Mouse (Mus musculus): ENCODE data around the gene Evi2b. TPM values are rescaled to one million over a fixed set of nuclear protein-coding genes. Genes with fewer than 3 reads are reported as not detected.

Gene Evi2b
- polyA plus RNA-seq (2015; fragmentation: Nextera tagmentation; extraction: Ambion mirVana) = 4.6 and 8.5 TPM in 2 replicates

DNA sequence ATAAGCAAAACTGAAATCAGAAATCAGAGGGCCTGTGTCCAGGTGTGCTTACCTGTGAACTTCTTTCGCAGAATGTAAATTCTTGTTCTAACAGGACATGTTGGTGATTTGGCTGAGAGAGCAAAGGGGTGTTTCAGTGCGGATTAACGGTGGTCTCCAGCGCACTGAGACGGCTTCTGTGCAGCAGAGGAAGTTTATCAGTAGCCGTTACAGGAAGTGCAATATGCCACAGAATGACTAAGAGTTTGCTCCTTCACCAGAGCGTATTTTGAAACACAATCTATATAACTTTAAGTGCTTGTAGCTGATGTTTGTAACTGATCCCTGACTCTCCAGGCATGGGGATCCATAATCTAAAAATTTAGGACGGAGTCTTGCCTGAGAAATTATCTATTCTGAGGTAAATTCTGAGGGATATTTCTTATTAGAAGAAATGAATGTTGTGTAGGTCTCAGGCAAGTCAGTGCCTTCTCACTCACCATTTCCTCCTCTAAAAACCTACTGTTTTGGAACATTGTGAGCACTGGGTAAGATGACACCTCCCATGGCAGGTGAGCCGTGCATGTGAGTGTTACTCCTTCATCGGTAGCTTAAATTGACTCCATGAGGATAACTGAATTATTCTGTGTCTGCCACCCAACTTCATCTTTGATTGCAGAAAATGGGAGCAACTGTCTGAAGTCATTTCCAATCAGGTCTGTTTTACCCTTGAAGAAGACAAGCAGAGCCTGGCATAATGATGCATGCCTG lies at the start of gene Evi2b:
Gene Evi2b, minus strand, starts transcription at position 203 of the 750 bp plus-strand sequence.
- H3K9me3 ChIP-seq (replicated peaks; ENCODE audit: control insufficient read depth, low read length) = no peaks in the 10 kb centered on the region
- no peaks in the 10 kb centered on the region for H3K36me3 ChIP-seq (ENCODE audit: control insufficient read depth, insufficient read depth)
- no peak within 1 kb of the TSS for H3K9ac ChIP-seq (ENCODE audit: low read depth, low read length)
- peak within 1 kb of the TSS; percentile 31 for H3K4me3 ChIP-seq (ENCODE audit: low read depth, low read length)
- WGBS (ENCODE audit: insufficient replicate concordance) = 15% methylated on average over 10 of the region's 10 CpGs
- peaks cover 14% of the 10 kb centered on the region for H3K4me1 ChIP-seq (ENCODE audit: control insufficient read depth, low read depth, low read length)
- no peak for ATAC-seq (ENCODE audit: low read depth)
- no peaks in the 10 kb centered on the region for H3K27me3 ChIP-seq (ENCODE audit: control insufficient read depth, insufficient read depth, low read depth, low read length)
- H3K27ac ChIP-seq (ENCODE audit: low read length) = peak within 1 kb of the TSS; percentile 49
- peak within 1 kb of the TSS; percentile 31; the same call in 1 of the 2 replicates for H3K4me2 ChIP-seq (ENCODE audit: low read depth, low read length)

DNA sequence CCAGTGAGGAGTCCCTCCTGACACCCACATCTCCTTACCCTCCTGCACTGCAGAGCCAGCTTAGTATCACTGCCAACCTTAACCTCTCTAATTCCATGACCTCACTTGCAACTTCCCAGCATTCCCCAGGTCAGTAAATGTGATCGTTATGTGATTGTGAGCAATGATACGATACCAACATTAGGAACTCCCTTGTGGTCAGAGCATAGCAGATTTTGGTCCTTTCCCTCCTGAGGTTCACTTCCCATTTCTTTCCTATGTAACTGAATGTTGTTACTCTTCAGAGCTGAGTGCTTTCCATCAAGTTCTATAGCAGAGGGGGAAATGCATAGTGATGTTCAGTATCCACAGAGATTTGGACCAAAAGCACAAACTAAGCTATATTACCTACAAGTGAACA lies 46.8 kb upstream of the Evi2b start:
- 67% methylated on average over 2 of the region's 2 CpGs for WGBS (ENCODE audit: insufficient replicate concordance)
- no peaks in the 10 kb centered on the region for H3K9me3 ChIP-seq (replicated peaks; ENCODE audit: control insufficient read depth, low read length)
- no peaks in the 10 kb centered on the region for H3K27me3 ChIP-seq (ENCODE audit: control insufficient read depth, insufficient read depth, low read depth, low read length)
- H3K4me1 ChIP-seq (ENCODE audit: control insufficient read depth, low read depth, low read length) = no peaks in the 10 kb centered on the region
- no peak overlapping the region for H3K4me3 ChIP-seq (ENCODE audit: low read depth, low read length)
- H3K36me3 ChIP-seq (ENCODE audit: control insufficient read depth, insufficient read depth) = peaks cover 11% of the 10 kb centered on the region
- no peak overlapping the region for H3K4me2 ChIP-seq (ENCODE audit: low read depth, low read length)
- no peak overlapping the region for H3K27ac ChIP-seq (ENCODE audit: low read length)
- H3K9ac ChIP-seq (ENCODE audit: low read depth, low read length) = no peak overlapping the region
- no peak for ATAC-seq (ENCODE audit: low read depth)

DNA sequence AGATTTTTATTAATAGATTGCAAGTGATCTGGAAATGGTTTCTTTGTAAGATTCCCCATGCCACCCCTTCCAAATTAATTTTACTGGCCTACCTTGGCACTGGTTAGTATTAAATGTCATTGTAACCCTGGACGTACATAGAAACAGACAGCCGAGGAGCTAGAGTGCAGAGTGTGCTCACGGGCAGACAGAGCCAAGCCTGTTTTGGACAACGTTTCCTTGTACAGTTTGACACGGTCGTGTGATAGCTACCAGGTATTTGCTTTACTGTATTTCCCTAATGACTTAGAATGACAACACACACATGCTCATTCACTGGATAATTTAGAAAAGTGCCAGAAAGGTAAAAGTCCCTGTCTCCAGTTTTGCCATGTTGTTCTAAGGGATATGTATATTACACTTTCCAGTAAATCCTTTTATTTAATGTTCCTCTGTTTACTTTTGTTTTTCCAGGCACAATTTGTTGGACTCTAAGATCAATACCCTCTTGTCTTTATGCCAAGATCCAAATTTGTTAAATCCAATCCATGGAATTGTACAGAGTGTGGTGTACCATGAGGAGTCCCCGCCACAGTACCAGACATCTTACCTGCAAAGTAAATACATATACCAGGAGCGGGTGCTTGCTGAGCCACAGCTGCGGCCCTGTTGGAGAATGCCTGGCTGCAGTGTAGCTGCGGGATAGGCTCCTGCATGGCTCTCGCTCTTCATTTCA lies 44.8 kb upstream of the Evi2b start:
- H3K36me3 ChIP-seq (ENCODE audit: control insufficient read depth, insufficient read depth) = peaks cover 12% of the 10 kb centered on the region
- ATAC-seq (ENCODE audit: low read depth) = peak; percentile 58
- no peaks in the 10 kb centered on the region for H3K27me3 ChIP-seq (ENCODE audit: control insufficient read depth, insufficient read depth, low read depth, low read length)

DNA sequence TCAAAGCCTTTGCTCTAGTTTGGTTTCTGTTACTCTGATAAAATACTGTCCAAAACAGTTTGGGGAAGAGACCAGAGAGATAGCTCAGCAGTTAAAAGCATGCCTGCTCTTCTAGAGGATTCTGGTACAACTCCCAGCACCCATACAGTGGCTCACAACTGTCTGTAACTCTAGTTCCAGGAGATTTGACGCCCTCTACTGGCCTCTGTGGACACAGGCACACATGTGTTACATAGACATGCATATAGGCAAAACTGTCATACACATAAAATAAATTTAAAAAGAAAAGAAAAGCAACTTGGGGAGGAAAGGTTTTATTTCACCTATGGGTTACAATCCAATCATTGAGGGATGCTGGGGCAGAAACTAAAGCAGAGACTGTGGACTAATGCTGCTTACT lies 43.4 kb upstream of the Evi2b start:
- WGBS (ENCODE audit: insufficient replicate concordance) = 47% methylated on average over 1 of the region's 1 CpGs
- peaks cover 12% of the 10 kb centered on the region for H3K36me3 ChIP-seq (ENCODE audit: control insufficient read depth, insufficient read depth)

More for the DNA sequence above, 44.8 kb upstream of the Evi2b start:
- Histone ChIP-seq H3K9ac (ENCODE audit: low read depth, low read length) (no peak overlapping the region), H3K27ac (ENCODE audit: low read length) (no peak overlapping the region), H3K9me3 (replicated peaks; ENCODE audit: control insufficient read depth, low read length) (no peaks in the 10 kb centered on the region), H3K4me1 (ENCODE audit: control insufficient read depth, low read depth, low read length) (no peaks in the 10 kb centered on the region), H3K4me2 (ENCODE audit: low read depth, low read length) (no peak overlapping the region), H3K4me3 (ENCODE audit: low read depth, low read length) (no peak overlapping the region)
- 72% methylated on average over 11 of the region's 11 CpGs for WGBS (ENCODE audit: insufficient replicate concordance)

DNA sequence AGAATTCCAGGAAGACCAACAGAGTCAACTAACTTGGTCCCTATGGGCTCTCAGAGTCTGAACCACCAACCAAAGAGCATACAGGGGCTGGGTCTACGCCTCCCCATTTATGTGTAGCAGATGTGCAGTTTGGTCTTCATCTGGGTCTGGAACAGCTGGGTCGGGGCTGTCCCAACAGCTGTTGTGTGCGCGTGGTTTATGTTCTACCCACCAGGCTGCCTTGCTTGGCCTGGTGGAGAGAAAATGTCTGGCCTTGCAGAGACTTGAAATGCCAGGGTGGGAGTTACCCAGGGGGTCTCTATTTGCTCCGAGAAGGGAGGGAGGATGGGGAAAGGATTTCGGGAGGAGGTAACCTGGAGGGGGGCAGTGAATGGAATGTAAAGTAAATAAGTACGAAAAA lies 39.9 kb upstream of the Evi2b start:
- Histone ChIP-seq H3K4me3 (ENCODE audit: low read depth, low read length) (no peak overlapping the region), H3K4me1 (ENCODE audit: control insufficient read depth, low read depth, low read length) (no peaks in the 10 kb centered on the region), H3K27ac (ENCODE audit: low read length) (no peak overlapping the region), H3K36me3 (ENCODE audit: control insufficient read depth, insufficient read depth) (peaks cover 12% of the 10 kb centered on the region), H3K27me3 (ENCODE audit: control insufficient read depth, insufficient read depth, low read depth, low read length) (no peaks in the 10 kb centered on the region), H3K9me3 (replicated peaks; ENCODE audit: control insufficient read depth, low read length) (no peaks in the 10 kb centered on the region), H3K4me2 (ENCODE audit: low read depth, low read length) (no peak overlapping the region), H3K9ac (ENCODE audit: low read depth, low read length) (no peak overlapping the region)
- WGBS (ENCODE audit: insufficient replicate concordance) = 70% methylated on average over 7 of the region's 7 CpGs
- no peak for ATAC-seq (ENCODE audit: low read depth)

More for the DNA sequence above, 43.4 kb upstream of the Evi2b start:
- ATAC-seq (ENCODE audit: low read depth) = no peak
- Histone ChIP-seq H3K27me3 (ENCODE audit: control insufficient read depth, insufficient read depth, low read depth, low read length) (no peaks in the 10 kb centered on the region), H3K4me1 (ENCODE audit: control insufficient read depth, low read depth, low read length) (no peaks in the 10 kb centered on the region), H3K9me3 (replicated peaks; ENCODE audit: control insufficient read depth, low read length) (no peaks in the 10 kb centered on the region), H3K4me2 (ENCODE audit: low read depth, low read length) (no peak overlapping the region), H3K4me3 (ENCODE audit: low read depth, low read length) (no peak overlapping the region), H3K27ac (ENCODE audit: low read length) (no peak overlapping the region), H3K9ac (ENCODE audit: low read depth, low read length) (no peak overlapping the region)

DNA sequence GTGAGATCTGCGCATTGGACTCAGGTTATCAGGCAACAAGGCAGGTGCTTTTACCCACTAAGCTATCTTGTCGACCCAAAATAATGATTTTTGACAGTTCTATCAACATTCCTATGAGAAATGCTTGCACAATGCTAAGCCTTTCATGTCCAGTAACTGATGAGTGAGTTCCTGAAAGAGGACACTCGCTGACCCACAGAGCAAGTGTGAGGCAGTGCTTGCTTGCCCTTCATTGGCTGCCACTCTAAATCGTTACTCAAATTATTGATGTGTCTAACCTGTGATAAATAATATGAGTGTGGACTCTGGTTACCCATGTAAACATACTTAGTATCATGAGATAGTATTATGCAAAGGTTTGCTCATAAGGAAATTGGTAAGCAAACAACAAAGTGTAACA lies 37.0 kb upstream of the Evi2b start:
- 70% methylated on average over 4 of the region's 4 CpGs for WGBS (ENCODE audit: insufficient replicate concordance)
- no peaks in the 10 kb centered on the region for H3K4me1 ChIP-seq (ENCODE audit: control insufficient read depth, low read depth, low read length)
- no peak overlapping the region for H3K27ac ChIP-seq (ENCODE audit: low read length)
- no peak overlapping the region for H3K4me3 ChIP-seq (ENCODE audit: low read depth, low read length)
- no peaks in the 10 kb centered on the region for H3K27me3 ChIP-seq (ENCODE audit: control insufficient read depth, insufficient read depth, low read depth, low read length)
- H3K36me3 ChIP-seq (ENCODE audit: control insufficient read depth, insufficient read depth) = peaks cover 3% of the 10 kb centered on the region
- no peak for ATAC-seq (ENCODE audit: low read depth)
- no peak overlapping the region for H3K9ac ChIP-seq (ENCODE audit: low read depth, low read length)
- H3K4me2 ChIP-seq (ENCODE audit: low read depth, low read length) = no peak overlapping the region
- no peaks in the 10 kb centered on the region for H3K9me3 ChIP-seq (replicated peaks; ENCODE audit: control insufficient read depth, low read length)

DNA sequence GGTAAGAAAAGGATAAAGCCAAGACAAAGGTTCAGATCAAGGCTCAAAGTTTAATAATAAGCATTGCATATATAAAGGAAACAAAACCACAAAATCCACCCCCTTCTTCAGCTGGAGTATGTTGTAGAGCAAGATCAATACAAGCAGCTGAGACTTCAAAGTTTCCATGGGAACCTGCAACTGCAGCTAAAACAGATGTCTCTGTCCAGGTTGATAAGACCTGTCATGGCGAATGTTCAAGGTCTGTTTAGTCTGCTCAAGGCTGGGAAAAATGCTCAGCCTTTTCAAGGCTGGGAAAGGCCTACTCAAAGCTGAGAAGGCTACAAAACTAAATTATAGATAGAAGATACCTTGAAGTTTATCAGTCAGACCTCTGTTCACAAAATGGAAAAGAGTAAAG lies 29.1 kb upstream of the Evi2b start:
- Histone ChIP-seq H3K9ac (ENCODE audit: low read depth, low read length) (no peak overlapping the region), H3K4me1 (ENCODE audit: control insufficient read depth, low read depth, low read length) (peaks cover 2% of the 10 kb centered on the region), H3K27me3 (ENCODE audit: control insufficient read depth, insufficient read depth, low read depth, low read length) (no peaks in the 10 kb centered on the region), H3K27ac (ENCODE audit: low read length) (no peak overlapping the region), H3K9me3 (replicated peaks; ENCODE audit: control insufficient read depth, low read length) (no peaks in the 10 kb centered on the region), H3K36me3 (ENCODE audit: control insufficient read depth, insufficient read depth) (peaks cover 7% of the 10 kb centered on the region), H3K4me3 (ENCODE audit: low read depth, low read length) (no peak overlapping the region), H3K4me2 (ENCODE audit: low read depth, low read length) (no peak overlapping the region)
- ATAC-seq (ENCODE audit: low read depth) = no peak
- 13% methylated on average over 1 of the region's 1 CpGs for WGBS (ENCODE audit: insufficient replicate concordance)

DNA sequence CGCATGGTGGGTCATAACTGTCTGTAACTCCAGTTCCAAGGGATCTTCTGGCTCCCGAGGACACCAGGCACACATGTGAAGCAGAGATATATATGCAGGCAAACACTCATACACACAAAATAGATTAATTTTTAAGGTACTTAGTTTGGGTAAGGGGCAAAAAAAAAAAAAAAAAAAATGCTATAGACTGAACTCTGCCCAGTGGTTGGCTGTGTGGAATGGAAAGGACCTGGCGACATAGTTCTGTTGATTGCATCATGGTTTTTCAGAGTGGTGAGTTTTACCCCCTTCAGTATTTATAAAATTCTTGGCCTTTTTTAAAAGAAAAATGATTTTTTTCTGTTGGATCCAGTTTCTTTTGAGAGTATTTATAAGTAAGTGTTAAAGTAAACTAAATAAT lies 12.7 kb upstream of the Evi2b start:
- Histone ChIP-seq H3K4me1 (ENCODE audit: control insufficient read depth, low read depth, low read length) (peaks cover 2% of the 10 kb centered on the region; the same call in 1 of the 2 replicates), H3K9ac (ENCODE audit: low read depth, low read length) (no peak overlapping the region), H3K4me2 (ENCODE audit: low read depth, low read length) (no peak overlapping the region)

DNA sequence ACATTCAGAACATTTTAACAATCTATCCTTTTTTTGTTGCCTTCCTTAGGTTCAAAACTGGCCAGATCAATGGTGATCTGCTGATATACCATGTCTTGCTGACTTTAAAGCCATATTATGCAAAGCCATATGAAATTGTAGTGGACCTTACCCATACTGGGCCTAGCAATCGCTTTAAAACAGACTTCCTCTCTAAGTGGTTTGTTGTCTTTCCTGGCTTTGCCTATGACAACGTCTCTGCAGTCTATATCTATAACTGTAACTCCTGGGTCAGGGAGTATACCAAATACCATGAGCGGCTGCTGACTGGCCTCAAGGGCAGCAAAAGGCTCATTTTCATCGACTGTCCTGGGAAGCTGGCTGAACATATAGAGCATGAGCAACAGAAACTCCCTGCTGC lies 12.0 kb upstream of the Evi2b start:
- no peak overlapping the region for H3K27ac ChIP-seq (ENCODE audit: low read length)

More for the DNA sequence above, 12.7 kb upstream of the Evi2b start:
- ATAC-seq (ENCODE audit: low read depth) = no peak
- H3K9me3 ChIP-seq (replicated peaks; ENCODE audit: control insufficient read depth, low read length) = no peaks in the 10 kb centered on the region
- H3K4me3 ChIP-seq (ENCODE audit: low read depth, low read length) = no peak overlapping the region
- no peaks in the 10 kb centered on the region for H3K36me3 ChIP-seq (ENCODE audit: control insufficient read depth, insufficient read depth)
- H3K27me3 ChIP-seq (ENCODE audit: control insufficient read depth, insufficient read depth, low read depth, low read length) = no peaks in the 10 kb centered on the region
- WGBS (ENCODE audit: insufficient replicate concordance) = 51% methylated on average over 3 of the region's 3 CpGs
- H3K27ac ChIP-seq (ENCODE audit: low read length) = no peak overlapping the region

More for the DNA sequence above, 12.0 kb upstream of the Evi2b start:
- Histone ChIP-seq H3K9ac (ENCODE audit: low read depth, low read length) (no peak overlapping the region), H3K36me3 (ENCODE audit: control insufficient read depth, insufficient read depth) (no peaks in the 10 kb centered on the region), H3K4me1 (ENCODE audit: control insufficient read depth, low read depth, low read length) (peaks cover 2% of the 10 kb centered on the region; the same call in 1 of the 2 replicates), H3K4me2 (ENCODE audit: low read depth, low read length) (no peak overlapping the region), H3K4me3 (ENCODE audit: low read depth, low read length) (no peak overlapping the region), H3K9me3 (replicated peaks; ENCODE audit: control insufficient read depth, low read length) (no peaks in the 10 kb centered on the region), H3K27me3 (ENCODE audit: control insufficient read depth, insufficient read depth, low read depth, low read length) (no peaks in the 10 kb centered on the region)
- 15% methylated on average over 4 of the region's 4 CpGs for WGBS (ENCODE audit: insufficient replicate concordance)
- no peak for ATAC-seq (ENCODE audit: low read depth)

All from liver, embryonic 16.5 days (tissue).